Mouse (Mus musculus): ENCODE results near the gene Btnl2.
A peak's percentile ranks its signal among the peaks of the same experiment; 100 is the strongest.

The Btnl2 gene

GRCm38 (mm10) chr17:34349429-34349828 is 5.2 kb upstream of the Btnl2 start:
- peak; percentile 84 for DNase-seq

- peak; percentile 28 for DNase-seq
Measured at GRCm38 (mm10) chr17:34354940-34355339, 318 bp downstream of the Btnl2 start.

- DNase-seq: no peak
Measured at GRCm38 (mm10) chr17:34362954-34363546, 8.4 kb downstream of the Btnl2 start.

GRCm38 (mm10) chr17:34363676-34364310 is 9.2 kb downstream of the Btnl2 start:
- no peak for DNase-seq

GRCm38 (mm10) chr17:34365031-34365430 is 10.4 kb downstream of the Btnl2 start:
- DNase-seq: no peak

GRCm38 (mm10) chr17:34370563-34370962 is 15.9 kb downstream of the Btnl2 start:
- no peak for DNase-seq

- no peak for DNase-seq
Measured at GRCm38 (mm10) chr17:34373055-34373709, 18.6 kb downstream of the Btnl2 start.

GRCm38 (mm10) chr17:34376847-34377246 is 22.2 kb downstream of the Btnl2 start, which contains the start of gene Btnl1:
TSS of gene Btnl1 (plus strand) at chr17:34377132.
- DNase-seq: no peak

- no peak for DNase-seq
Measured at GRCm38 (mm10) chr17:34377450-34378209, 23.0 kb downstream of the Btnl2 start.

GRCm38 (mm10) chr17:34378716-34379115 is 24.1 kb downstream of the Btnl2 start:
- no peak for DNase-seq

GRCm38 (mm10) chr17:34379451-34379850 is 24.8 kb downstream of the Btnl2 start:
- no peak for DNase-seq

GRCm38 (mm10) chr17:34381876-34382275 is 27.3 kb downstream of the Btnl2 start:
- no peak for DNase-seq

GRCm38 (mm10) chr17:34383212-34383611 is 28.6 kb downstream of the Btnl2 start:
- DNase-seq: peak; percentile 46

- DNase-seq: no peak
Measured at GRCm38 (mm10) chr17:34384699-34385098, 30.1 kb downstream of the Btnl2 start.

GRCm38 (mm10) chr17:34386656-34387055 is 32.0 kb downstream of the Btnl2 start:
- no peak for DNase-seq

- DNase-seq: peak; percentile 47
Measured at GRCm38 (mm10) chr17:34388513-34388912, 33.9 kb downstream of the Btnl2 start.

GRCm38 (mm10) chr17:34391507-34391906 is 36.9 kb downstream of the Btnl2 start:
- DNase-seq: no peak

GRCm38 (mm10) chr17:34392321-34392720 is 37.7 kb downstream of the Btnl2 start:
- DNase-seq: peak; percentile 13

- DNase-seq: peak; percentile 37
Measured at GRCm38 (mm10) chr17:34397357-34397756, 42.7 kb downstream of the Btnl2 start.

- DNase-seq: peak; percentile 67
Measured at GRCm38 (mm10) chr17:34398058-34398710, 43.6 kb downstream of the Btnl2 start.

GRCm38 (mm10) chr17:34398711-34399393 is 44.2 kb downstream of the Btnl2 start, which contains the start of gene BC051142:
TSS of gene BC051142 (plus strand) at chr17:34398820.
- DNase-seq: peak; percentile 80

- DNase-seq: no peak
Measured at GRCm38 (mm10) chr17:34399394-34399715, 44.7 kb downstream of the Btnl2 start.
